Mouse (Mus musculus): ENCODE measurements around the gene Med14.

The Med14 gene

DNA sequence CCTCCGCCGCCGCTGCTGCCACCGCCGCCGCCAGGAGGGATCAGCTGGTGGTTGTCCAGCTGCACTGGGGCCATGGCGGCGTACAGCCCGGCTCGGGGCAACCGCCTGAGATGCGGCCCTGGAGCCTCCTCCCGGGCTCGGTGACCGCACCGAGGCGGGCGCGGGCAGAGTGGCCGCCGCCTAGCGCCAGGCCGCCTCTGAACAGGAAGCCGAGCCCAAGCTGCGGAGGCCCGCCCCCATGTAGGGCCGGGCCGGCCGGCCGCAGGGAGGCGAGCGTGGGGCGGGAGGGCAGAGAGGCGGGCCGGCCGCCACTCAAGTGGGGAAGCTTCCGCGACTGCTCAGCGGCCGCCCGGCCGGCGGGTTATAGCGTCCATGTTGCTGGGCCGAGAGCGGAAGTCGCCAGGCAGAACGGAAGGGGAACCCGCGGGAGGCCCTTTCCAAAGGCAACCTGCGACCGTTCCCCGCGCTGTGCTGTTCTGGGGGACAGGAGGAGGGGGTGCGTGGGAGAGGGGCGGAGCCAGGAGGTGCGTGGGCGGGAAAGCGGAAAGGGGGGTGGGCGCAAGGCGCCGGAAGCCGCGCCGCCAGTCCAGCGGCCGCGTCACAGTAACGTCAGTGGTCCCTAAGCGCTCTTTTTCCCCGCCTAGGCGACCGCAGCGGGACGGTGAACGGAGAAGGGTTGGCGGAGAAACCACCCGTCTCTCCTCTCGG, at the start of gene Med14:
Gene Med14 (minus strand): TSS at position 448 of the 708 bp plus-strand sequence.
- peak; percentile 87 for DNase-seq (ENCODE audit: low spot score)

GRCm38 (mm10) chrX:12800559-12800958, 38.7 kb upstream of the Med14 start:
- no peak for DNase-seq (ENCODE audit: low spot score)

DNA sequence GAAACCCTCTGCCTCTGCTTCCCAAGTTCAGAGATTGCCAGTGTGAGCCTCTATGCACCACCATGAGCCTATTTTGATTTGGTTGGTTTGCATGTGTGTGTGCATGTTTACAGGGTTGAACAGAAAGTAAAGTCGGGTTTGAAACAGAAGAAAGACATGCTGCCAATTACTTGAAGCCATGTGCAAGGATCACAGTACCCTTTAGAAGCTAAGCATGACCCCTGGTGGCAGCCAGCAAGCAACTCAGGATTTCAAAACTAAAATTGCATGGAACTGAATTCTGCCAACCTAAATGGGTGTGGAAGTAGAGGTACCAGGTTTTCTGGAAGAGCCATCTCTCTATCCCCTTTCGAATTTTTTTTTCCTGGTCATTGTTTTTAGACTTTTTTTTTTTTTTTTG, 33.0 kb upstream of the Med14 start:
- DNase-seq (ENCODE audit: low spot score): no peak

GRCm38 (mm10) chrX:12791674-12792340, 29.9 kb upstream of the Med14 start:
- no peak for DNase-seq (ENCODE audit: low spot score)

- no peak for DNase-seq (ENCODE audit: low spot score)
These were observed 11.4 kb upstream of the Med14 start for GRCm38 (mm10) chrX:12773236-12773635.

- no peak for DNase-seq (ENCODE audit: low spot score)
These were observed 9.7 kb upstream of the Med14 start for GRCm38 (mm10) chrX:12771561-12771960.

- DNase-seq (ENCODE audit: low spot score): no peak
These were observed 6.7 kb upstream of the Med14 start for GRCm38 (mm10) chrX:12768571-12768970.

DNA sequence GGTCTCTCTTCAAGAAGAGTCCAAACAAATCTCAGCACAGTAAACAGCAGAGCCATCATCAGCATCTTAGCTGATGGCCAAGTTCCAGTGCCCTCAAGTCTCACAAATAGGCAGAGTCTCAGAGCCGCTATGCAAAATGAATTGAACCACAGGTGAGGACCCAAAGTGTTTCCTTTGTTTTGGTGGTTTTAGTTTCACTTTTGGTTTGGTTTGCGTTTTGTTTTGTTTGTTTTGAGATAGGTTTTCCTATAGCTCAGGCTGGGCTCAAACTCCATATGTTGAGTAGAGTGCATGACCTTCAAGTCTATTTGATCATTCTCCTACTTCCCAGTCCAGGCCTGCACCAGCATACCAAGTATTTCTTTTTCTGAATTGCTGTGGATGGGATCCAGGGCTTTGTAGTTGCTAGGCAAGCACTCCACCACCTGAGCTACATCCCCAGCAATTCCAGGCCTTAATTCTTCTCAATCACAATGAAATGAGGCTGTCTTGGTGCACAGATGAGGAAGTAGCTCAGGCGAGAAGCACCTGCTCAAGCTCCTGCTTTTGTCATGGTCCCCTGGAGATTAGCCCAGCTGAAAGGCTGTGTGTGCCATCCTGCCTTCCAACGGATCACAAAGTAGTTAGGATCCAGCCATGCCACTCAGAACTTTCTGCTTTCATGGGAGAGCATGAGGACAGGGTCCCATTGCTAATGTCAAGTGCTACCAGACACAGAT, 5.1 kb upstream of the Med14 start:
- no peak for DNase-seq (ENCODE audit: low spot score)

DNA sequence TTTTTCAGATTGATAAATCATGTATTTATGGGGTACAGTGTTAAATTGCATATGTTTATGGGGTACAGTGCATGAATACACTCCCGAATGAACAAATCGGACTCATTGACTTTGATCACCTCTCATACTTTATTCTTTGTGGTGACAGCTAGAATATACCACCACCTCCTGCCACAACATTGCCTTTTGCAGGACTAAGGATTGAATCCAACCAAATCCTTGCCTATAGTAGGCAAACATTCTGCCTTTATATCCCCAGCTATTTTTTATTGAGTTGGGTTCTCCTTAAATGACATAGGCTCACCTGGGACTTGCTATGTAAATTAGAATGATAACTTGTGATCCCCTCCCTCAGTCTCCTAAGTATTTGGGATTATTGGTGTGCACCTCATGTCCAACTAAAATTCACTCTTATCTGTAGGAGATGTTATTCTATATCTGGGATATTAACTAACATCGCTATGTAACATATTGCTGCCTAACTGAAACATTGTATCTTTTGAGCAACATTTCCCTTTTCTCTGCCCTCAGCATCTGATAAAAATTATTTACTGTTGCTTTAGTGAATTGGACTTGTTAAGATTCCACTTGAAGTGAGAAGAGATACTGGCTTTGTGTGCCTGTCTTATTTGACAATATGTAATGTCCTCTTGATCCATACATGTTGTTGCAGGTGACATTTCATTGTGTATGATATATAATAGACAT, 1.4 kb upstream of the Med14 start:
- no peak for DNase-seq (ENCODE audit: low spot score)

DNA sequence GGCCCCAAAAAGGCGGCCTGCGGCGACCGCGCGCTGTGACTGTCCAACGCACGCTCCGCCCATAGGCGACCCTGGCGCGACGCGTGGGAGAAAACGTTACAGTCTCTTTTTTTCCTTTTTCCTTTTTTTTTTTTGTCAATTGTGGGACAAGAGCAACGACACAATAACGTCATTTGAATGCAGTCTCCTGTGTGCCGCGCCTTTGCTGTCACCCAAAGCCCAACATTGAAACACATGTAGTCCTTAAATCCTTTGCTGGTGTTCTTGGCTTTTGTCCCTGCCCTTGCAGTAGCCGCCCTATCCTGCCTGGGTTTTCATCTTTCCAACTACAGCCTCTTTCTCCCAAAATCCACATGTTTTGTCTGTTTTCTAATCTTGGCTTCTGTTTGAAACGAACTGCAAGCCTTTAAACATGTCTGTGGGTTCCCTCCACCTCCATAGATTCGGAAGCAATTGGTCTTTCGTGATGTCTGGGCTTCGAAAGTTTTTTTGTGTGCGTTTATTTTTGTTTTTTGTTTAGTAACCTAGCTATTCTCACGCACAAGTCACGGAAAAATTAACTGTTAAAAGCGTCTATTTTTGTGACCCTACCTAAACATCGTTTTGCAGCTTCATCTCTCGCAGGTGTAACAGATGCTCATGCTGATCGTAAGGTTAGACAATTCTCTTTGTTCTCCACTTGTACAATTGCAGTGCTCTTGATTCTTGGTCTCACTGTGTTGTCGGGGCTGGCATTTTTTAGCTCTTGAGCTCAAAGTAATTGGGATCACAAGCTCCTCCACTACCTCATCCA, 657 bp upstream of the Med14 start:
- DNase-seq (ENCODE audit: low spot score): no peak

DNA sequence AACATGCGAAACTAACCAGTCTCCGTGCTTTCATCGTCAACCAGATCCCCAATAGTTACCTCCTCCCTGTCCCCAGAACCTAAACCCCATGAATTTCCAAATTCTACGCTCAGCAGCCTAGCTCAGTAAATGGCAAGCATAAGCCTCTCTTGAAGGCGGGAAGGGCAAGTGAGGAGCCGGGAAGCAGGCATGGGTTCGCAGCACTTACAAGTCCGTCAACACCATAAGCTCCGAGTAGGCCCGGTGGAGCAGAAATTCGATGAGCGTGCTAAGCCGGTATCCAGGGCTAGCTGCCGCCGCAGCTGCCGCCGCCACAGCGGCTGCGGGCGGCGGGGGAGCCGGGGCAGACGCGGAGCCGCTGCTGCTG, 631 bp downstream of the Med14 start:
- no peak for DNase-seq (ENCODE audit: low spot score)

DNA sequence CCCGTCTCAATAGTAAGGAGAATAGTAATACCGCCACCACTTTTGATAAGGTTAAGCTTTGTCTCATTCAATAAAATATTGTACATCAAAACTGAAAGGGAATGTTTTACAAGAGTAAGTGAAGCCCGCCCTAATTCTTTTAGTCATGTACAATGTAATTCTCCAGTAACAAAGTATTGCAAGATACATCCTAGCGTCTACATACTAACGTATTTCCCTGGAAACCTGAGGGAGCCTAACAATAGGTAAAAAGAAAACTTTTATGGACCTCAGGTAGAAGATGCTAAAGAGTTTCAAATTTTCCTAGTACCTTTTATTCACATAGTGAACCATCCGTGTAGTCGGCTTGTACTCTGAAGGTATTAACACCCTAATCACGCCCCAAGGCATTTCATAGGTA, 1.4 kb downstream of the Med14 start:
- DNase-seq (ENCODE audit: low spot score): no peak

GRCm38 (mm10) chrX:12759625-12760024, 2.2 kb downstream of the Med14 start:
- DNase-seq (ENCODE audit: low spot score): no peak

- no peak for DNase-seq (ENCODE audit: low spot score)
These were observed 14.0 kb downstream of the Med14 start for GRCm38 (mm10) chrX:12747886-12748285.

- DNase-seq (ENCODE audit: low spot score): no peak
These were observed 15.1 kb downstream of the Med14 start for GRCm38 (mm10) chrX:12746729-12747128.

DNA sequence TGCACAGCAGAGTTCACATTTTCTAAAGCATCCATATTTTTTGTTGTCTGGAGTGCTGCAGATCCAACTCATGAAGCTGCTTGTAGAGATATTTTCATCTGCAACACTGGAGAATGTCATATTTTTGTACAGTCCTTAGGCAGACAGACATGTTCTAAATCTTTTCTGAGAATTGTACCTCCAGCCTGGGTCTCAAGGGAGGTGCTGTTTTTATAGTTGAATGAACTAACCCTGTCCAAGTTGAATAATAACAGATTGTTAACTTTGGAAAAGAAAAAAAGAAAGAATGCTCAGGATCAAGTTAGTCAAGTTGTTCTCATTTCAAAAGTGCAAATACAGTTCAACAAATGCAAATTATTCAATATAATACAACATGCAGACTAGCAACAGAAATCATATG, 21.5 kb downstream of the Med14 start:
- DNase-seq (ENCODE audit: low spot score): no peak

GRCm38 (mm10) chrX:12716036-12716435, 45.8 kb downstream of the Med14 start:
- DNase-seq (ENCODE audit: low spot score): no peak

DNA sequence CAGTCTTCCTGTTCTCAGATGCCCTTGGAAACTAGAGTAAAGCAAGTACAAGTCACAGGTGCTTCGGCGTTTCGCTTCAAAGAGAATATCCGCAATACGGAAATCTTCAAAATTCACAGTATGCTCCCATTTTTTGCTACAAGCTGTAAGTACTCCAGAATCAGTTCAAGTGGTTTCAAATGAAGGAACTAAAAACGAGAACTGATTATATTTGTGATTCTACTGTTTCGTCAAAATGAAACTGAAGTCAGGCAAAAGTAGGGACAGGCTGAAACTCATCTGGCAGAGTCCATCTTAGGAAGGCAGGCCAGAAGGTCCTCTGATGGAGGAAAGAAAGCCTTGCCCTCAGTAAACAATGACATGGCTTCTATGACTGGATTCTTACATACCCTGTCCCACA, 48.1 kb downstream of the Med14 start:
- no peak for DNase-seq (ENCODE audit: low spot score)

DNA sequence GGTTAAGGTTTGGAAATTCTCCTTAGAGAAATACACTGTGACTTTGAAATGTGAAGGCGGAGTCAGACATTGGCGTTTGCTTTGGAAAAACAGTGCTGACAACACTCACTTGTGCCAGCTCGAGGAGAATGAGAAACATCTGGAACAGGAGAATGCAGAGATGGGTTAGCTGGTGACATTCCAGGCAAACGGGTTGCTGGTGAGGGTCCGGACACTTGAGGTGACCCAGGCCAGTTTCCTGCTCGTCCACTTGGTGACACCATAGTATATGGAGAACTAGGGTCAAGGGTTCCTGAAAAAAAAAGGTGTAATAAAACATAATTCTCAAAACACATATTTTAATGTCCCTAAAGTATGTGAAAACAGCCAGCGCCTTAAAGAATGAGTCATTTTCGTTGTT, 75.0 kb downstream of the Med14 start:
- no peak for DNase-seq (ENCODE audit: low spot score)

- DNase-seq (ENCODE audit: low spot score): no peak
These were observed 75.8 kb downstream of the Med14 start for GRCm38 (mm10) chrX:12686071-12686470.

DNA sequence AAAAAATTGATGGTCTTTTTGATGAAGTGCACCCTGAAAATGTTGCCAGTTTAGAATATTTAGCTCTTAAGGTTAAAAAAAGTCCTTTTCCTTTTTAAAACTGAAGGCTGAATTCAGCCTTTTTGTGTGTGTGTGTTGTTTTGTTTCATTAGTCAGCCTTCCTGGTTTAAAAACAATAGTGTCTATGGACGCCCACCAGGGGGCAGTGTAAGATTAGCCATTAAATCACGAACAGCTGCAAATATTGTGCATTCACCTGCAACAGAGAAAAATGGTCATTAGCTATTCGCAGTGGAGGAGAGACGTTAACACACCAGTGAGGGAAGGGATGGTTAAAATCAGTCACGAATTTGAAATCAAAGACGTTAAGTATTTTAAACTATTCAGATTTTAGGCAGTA, 84.5 kb downstream of the Med14 start:
- DNase-seq (ENCODE audit: low spot score): peak; percentile 10

All from yolk sac, embryonic 10.5 days (tissue).